Mouse (Mus musculus) kidney, adult 8-10 months (tissue): ENCODE results near the gene Nit2.

Experiments
- DNase-seq, 2 experiments: peaks; one replicate each; pipeline ENCODE4 v3.0.0; 2022

The Nit2 gene

GRCm38 (mm10) chr16:57159835-57160234, 7.3 kb downstream of the Nit2 start:
- DNase-seq, result no peak

- DNase-seq, result no peak
These were observed 9.4 kb downstream of the Nit2 start for GRCm38 (mm10) chr16:57157728-57158127.

- peak; percentile 52 to 69 for DNase-seq
These were observed 10.1 kb downstream of the Nit2 start for GRCm38 (mm10) chr16:57157076-57157475.

- DNase-seq, result no peak
These were observed 11.2 kb downstream of the Nit2 start for GRCm38 (mm10) chr16:57155899-57156298.

- no peak for DNase-seq
These were observed 15.7 kb downstream of the Nit2 start for GRCm38 (mm10) chr16:57151437-57151836.

- no peak for DNase-seq
These were observed 22.4 kb downstream of the Nit2 start for GRCm38 (mm10) chr16:57144741-57145140.

- no peak for DNase-seq
These were observed 33.5 kb downstream of the Nit2 start for GRCm38 (mm10) chr16:57133611-57134010.

- DNase-seq, result no peak
These were observed 34.8 kb downstream of the Nit2 start for GRCm38 (mm10) chr16:57132326-57132725.

GRCm38 (mm10) chr16:57131544-57131943, 35.6 kb downstream of the Nit2 start:
- DNase-seq, result no peak

GRCm38 (mm10) chr16:57130752-57131400, 36.3 kb downstream of the Nit2 start:
- DNase-seq, result no peak

GRCm38 (mm10) chr16:57127825-57128224, 39.3 kb downstream of the Nit2 start:
- no peak for DNase-seq

GRCm38 (mm10) chr16:57126268-57126667, 40.9 kb downstream of the Nit2 start:
- DNase-seq, result no peak

GRCm38 (mm10) chr16:57122682-57123445, 44.3 kb downstream of the Nit2 start:
- DNase-seq, result no peak

GRCm38 (mm10) chr16:57121816-57122415, 45.2 kb downstream of the Nit2 start:
- peak in 1 of 2 experiments; percentile 18 for DNase-seq

GRCm38 (mm10) chr16:57120913-57121815, 46.0 kb downstream of the Nit2 start, which contains the start of gene Tomm70a:
Gene Tomm70a (plus strand): TSS chr16:57121703.
- peak; percentile 93 to 94 for DNase-seq

GRCm38 (mm10) chr16:57117562-57117961, 49.6 kb downstream of the Nit2 start:
- DNase-seq, result no peak

GRCm38 (mm10) chr16:57116066-57116465, 51.1 kb downstream of the Nit2 start:
- no peak for DNase-seq
